Mouse (Mus musculus): ENCODE measurements at regions not wholly inside any gene's neighbourhood (a gene's known extent, or its start where the extent isn't known, plus 50 kb on each side); places are given as distances from the start of the nearest gene placed in this dataset.

DNA sequence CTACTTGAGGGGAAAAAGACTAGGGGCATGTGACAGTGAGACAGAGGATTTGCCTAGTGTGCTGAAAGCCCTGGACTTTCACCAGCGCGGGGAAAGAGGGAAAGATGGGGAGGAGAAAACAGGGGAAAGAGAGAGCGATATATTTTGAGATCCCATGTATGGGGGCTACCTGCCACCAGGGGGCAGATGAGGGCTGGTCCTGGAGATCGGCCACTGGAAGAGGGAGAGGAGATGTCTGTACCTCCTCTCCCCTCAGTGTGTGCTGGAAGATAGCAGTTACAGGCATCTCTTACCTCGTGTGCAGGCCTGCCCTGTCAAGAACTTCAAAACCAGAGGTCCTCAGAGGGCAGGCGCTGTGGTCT lies 97.2 kb upstream of the Sertad2 start:
- in situ Hi-C loops (cut with MboI; ENCODE audit: low pct_ligation_motif_present, low pct_unique_long_range_greater_than_20kb, low sequenced_read_pairs): loop anchor here (10.0 kb wide), 1 partner anchor 469 kb away; no protein-coding TSS in a partner anchor
- Histone ChIP-seq H3K9ac (ENCODE audit: insufficient read depth, low read depth) (no peak overlapping the region), H3K4me1 (ENCODE audit: control insufficient read depth in 1 of 2, insufficient read depth in 2 of 2) (peaks cover 0 to 8% of the 10 kb centered on the region in 2 experiments; a peak in 3 of 4 replicates), H3K79me2 (replicated peaks; ENCODE audit: control insufficient read depth, extremely low read depth, insufficient read depth, poor library complexity, severe bottlenecking) (no peaks in the 10 kb centered on the region), H3K4me2 (ENCODE audit: insufficient read depth, low read depth, poor library complexity, severe bottlenecking) (peak overlapping the region; percentile 60), H3K9me3 (replicated peaks; ENCODE audit: low read length) (peaks cover 10% of the 10 kb centered on the region), H3K36me3 (replicated peaks in 1 of 2; ENCODE audit: control insufficient read depth in 1 of 2, insufficient read depth in 1 of 2, low read length in 1 of 2) (peaks cover 0 to 2% of the 10 kb centered on the region in 2 experiments), H3K27ac (ENCODE audit: insufficient read depth, low read depth) (no peak overlapping the region), H3K27me3 (replicated peaks) (no peaks in the 10 kb centered on the region), H3K4me3 (replicated peaks in 1 of 3; ENCODE audit: low read depth in 2 of 3, low read length in 2 of 3, poor library complexity in 1 of 3) (no peak overlapping the region)
- TF ChIP-seq ZC3H11A (IDR thresholded peaks at IDR 0.05; ENCODE audit: low read depth, low read length): peak; percentile 72
- no peak for TF ChIP-seq ELF1 (IDR thresholded peaks at IDR 0.05; ENCODE audit: low read depth, low read length)
- peak; percentile 81 to 93 for TF ChIP-seq CTCF (conservative IDR thresholded peaks at IDR 0.05 in 1 of 2, IDR thresholded peaks at IDR 0.05 in 1 of 2; ENCODE audit: low read depth in 2 of 2, low read length in 2 of 2)
- 0 out of 2 replicates have a peak, but pooled peaks have one; percentile 48 for TF ChIP-seq MYC (IDR thresholded peaks at IDR 0.05; ENCODE audit: low read depth, low read length)
- peak; percentile 85 for TF ChIP-seq RAD21 (IDR thresholded peaks at IDR 0.05; ENCODE audit: low read depth, low read length)
- peak; percentile 95 for TF ChIP-seq SMC3 (IDR thresholded peaks at IDR 0.05; ENCODE audit: low read depth, low read length)
- TF ChIP-seq UBTF (IDR thresholded peaks at IDR 0.05; ENCODE audit: low read depth, low read length): no peak
- dilution Hi-C loops (cut with MboI; ENCODE audit: extremely low pct_ligation_motif_present, extremely low pct_unique_long_range_greater_than_20kb, low sequenced_read_pairs): no loop called here
- peak; percentile 72 for DNase-seq (ENCODE audit: extremely low read depth)

GRCm38 (mm10) chr11:20452901-20453300 lies 90.2 kb upstream of the Sertad2 start:
- Histone ChIP-seq H3K4me3 (replicated peaks in 1 of 3; ENCODE audit: low read depth in 2 of 3, low read length in 2 of 3, poor library complexity in 1 of 3) (no peak overlapping the region), H3K27ac (ENCODE audit: insufficient read depth, low read depth) (no peak overlapping the region), H3K79me2 (replicated peaks; ENCODE audit: control insufficient read depth, extremely low read depth, insufficient read depth, poor library complexity, severe bottlenecking) (no peaks in the 10 kb centered on the region), H3K27me3 (replicated peaks) (no peaks in the 10 kb centered on the region), H3K9ac (ENCODE audit: insufficient read depth, low read depth) (no peak overlapping the region), H3K36me3 (replicated peaks in 1 of 2; ENCODE audit: control insufficient read depth in 1 of 2, insufficient read depth in 1 of 2, low read length in 1 of 2) (peaks cover 0 to 15% of the 10 kb centered on the region in 2 experiments), H3K4me1 (ENCODE audit: control insufficient read depth in 1 of 2, insufficient read depth in 2 of 2) (peaks cover 3 to 32% of the 10 kb centered on the region in 2 experiments), H3K4me2 (ENCODE audit: insufficient read depth, low read depth, poor library complexity, severe bottlenecking) (no peak overlapping the region), H3K9me3 (replicated peaks; ENCODE audit: low read length) (peaks cover 8% of the 10 kb centered on the region)
- in situ Hi-C loops (cut with MboI; ENCODE audit: low pct_ligation_motif_present, low pct_unique_long_range_greater_than_20kb, low sequenced_read_pairs): loop anchor here (25.0 kb wide), 1 partner anchor 734 kb away; no protein-coding TSS in a partner anchor
- TF ChIP-seq NRF1 (IDR thresholded peaks at IDR 0.05; ENCODE audit: low read depth, low read length) (no peak), SMC3 (IDR thresholded peaks at IDR 0.05; ENCODE audit: low read depth, low read length) (no peak)
- DNase-seq (ENCODE audit: extremely low read depth): peak; percentile 53
- dilution Hi-C loops (cut with MboI; ENCODE audit: extremely low pct_ligation_motif_present, extremely low pct_unique_long_range_greater_than_20kb, low sequenced_read_pairs): no loop called here

GRCm38 (mm10) chr11:20453786-20454185 lies 89.3 kb upstream of the Sertad2 start:
- in situ Hi-C loops (cut with MboI; ENCODE audit: low pct_ligation_motif_present, low pct_unique_long_range_greater_than_20kb, low sequenced_read_pairs): loop anchor here (25.0 kb wide), 1 partner anchor 734 kb away; no protein-coding TSS in a partner anchor

More at GRCm38 (mm10) chr11:20453786-20454185, 89.3 kb upstream of the Sertad2 start:
- no peak for TF ChIP-seq UBTF (IDR thresholded peaks at IDR 0.05; ENCODE audit: low read depth, low read length)
- TF ChIP-seq USF1 (IDR thresholded peaks at IDR 0.05; ENCODE audit: low read depth, low read length): peak; percentile 26; the same call in 1 of the 2 replicates
- 0 out of 2 replicates have a peak, but pooled peaks have one; percentile 36 for TF ChIP-seq MAX (IDR thresholded peaks at IDR 0.05; ENCODE audit: low read length)
- TF ChIP-seq RAD21 (IDR thresholded peaks at IDR 0.05; ENCODE audit: low read depth, low read length): no peak
- TF ChIP-seq BHLHE40 (IDR thresholded peaks at IDR 0.05; ENCODE audit: low read depth, low read length): no peak
- TF ChIP-seq NRF1 (IDR thresholded peaks at IDR 0.05; ENCODE audit: low read depth, low read length): peak; percentile 4; the same call in 1 of the 2 replicates
- peaks cover 3 to 32% of the 10 kb centered on the region in 2 experiments for H3K4me1 ChIP-seq (ENCODE audit: control insufficient read depth in 1 of 2, insufficient read depth in 2 of 2)
- dilution Hi-C loops (cut with MboI; ENCODE audit: extremely low pct_ligation_motif_present, extremely low pct_unique_long_range_greater_than_20kb, low sequenced_read_pairs): no loop called here
- H3K4me2 ChIP-seq (ENCODE audit: insufficient read depth, low read depth, poor library complexity, severe bottlenecking): no peak overlapping the region
- no peak overlapping the region for H3K9ac ChIP-seq (ENCODE audit: insufficient read depth, low read depth)
- H3K4me3 ChIP-seq (replicated peaks in 1 of 3; ENCODE audit: low read depth in 2 of 3, low read length in 2 of 3, poor library complexity in 1 of 3): no peak overlapping the region
- no peaks in the 10 kb centered on the region for H3K27me3 ChIP-seq (replicated peaks)
- no peak overlapping the region for H3K27ac ChIP-seq (ENCODE audit: insufficient read depth, low read depth)
- H3K79me2 ChIP-seq (replicated peaks; ENCODE audit: control insufficient read depth, extremely low read depth, insufficient read depth, poor library complexity, severe bottlenecking): no peaks in the 10 kb centered on the region
- H3K36me3 ChIP-seq (replicated peaks in 1 of 2; ENCODE audit: control insufficient read depth in 1 of 2, insufficient read depth in 1 of 2, low read length in 1 of 2): peaks cover 0 to 20% of the 10 kb centered on the region in 2 experiments
- peaks cover 5% of the 10 kb centered on the region for H3K9me3 ChIP-seq (replicated peaks; ENCODE audit: low read length)
- no peak for DNase-seq (ENCODE audit: extremely low read depth)

All from CH12.LX (cell line).